Mouse (Mus musculus): ENCODE data around the gene Olfr49.

Olfr49 gene

DNA sequence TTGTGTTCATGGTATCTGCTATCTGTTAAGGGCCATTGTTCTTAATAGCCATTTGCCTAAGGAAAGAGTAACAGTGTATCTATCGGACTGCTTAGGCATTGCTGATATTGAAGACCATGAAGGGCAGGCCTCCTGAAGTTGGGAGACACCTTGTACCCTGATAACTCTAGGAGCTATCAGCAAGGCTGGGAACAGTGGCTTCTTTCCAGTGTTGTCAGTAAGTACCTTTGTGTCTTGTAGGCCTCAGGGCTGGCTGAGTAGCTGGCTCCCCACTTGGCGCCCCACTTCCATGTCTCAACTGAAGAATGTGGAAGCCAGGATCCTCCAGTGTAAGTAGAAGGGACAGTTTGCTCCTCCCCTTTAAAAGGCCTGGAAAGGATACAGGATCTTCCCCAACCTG, 23.4 kb downstream of the Olfr49 start:
- DNase-seq (ENCODE audit: low read depth, low spot score): no peak

DNA sequence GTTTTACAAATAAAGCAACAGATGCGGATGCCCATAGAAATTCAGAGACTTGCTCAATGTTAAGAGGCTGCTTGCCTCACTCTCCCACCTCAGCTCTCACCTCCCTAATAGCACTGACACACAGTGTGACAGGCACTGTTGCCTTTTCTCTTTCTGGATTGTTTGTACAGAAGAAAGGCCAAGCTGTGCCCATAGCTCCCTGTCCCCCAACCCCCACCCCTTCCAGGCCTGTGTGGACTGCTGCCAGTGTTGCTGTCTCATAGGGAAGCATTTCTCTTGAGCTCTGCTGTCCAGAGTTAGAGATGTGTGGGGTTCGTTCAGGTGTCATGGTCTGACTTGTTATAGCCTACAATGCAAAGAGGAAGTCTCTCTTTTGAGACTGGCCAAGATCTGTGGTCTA, 24.5 kb downstream of the Olfr49 start:
- DNase-seq (ENCODE audit: low read depth, low spot score): peak; percentile 11

DNA sequence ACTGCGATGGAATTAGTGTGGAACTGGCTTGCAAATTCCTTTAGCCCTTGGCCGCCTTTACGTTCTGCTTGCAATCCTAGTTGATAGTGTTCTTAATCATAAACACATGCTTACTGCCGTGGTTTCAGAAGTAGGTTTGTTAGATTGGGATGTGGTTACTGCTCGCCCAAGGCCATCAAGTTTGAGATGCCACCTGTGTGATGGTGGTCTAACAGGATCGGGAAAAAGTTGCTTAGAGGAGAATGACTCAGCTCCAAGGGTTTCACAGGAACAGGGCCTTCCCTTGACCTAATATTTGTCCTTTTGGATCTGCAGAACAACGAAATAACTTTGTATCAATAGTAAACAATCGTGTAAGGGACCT, 25.0 kb downstream of the Olfr49 start:
- no peak for DNase-seq (ENCODE audit: low read depth, low spot score)

DNA sequence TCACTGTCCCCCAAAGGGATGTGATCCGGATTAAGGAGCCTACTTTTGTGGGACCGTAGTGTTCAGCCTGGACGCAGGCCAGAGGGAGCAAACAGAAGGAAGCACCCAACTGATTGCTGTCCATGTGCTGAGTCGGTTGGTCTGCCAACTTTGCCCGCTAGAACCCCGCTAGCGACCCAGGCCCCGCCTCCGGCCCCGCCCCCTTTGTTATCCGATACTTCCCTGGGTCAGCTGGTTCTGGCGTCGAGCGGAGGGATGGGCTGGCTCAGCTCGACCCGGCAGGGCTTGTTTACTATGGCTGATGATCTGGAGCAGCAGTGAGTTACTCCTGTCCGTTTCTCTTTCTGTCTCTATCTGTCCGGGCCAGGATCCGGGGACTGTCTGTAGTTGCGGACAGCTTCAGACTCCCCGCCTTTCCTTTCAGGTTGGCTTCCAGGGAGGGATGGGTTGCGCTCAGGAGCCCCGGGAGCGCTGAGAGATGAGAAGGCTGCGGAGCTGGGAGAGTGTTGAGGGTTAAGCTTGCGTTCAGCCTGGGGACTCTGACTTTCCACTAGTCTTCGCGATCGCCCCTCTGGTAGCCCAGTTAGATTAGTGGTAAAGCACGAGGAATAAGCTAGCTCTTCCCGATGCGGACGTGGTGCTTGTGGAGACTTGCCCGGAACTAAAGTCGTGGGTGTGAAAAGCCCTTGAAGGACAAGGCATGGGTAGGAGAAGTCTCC, 25.6 kb downstream of the Olfr49 start:
- DNase-seq (ENCODE audit: low read depth, low spot score): peak; percentile 90

- no peak for DNase-seq (ENCODE audit: low read depth, low spot score)
These were observed 26.5 kb downstream of the Olfr49 start for GRCm38 (mm10) chr14:54258131-54258670.

- no peak for DNase-seq (ENCODE audit: low read depth, low spot score)
These were observed 30.0 kb downstream of the Olfr49 start for GRCm38 (mm10) chr14:54254670-54255202.

GRCm38 (mm10) chr14:54253741-54254291, 30.9 kb downstream of the Olfr49 start, which contains the start of the genes Dad1 and Abhd4:
Gene Dad1, minus strand, starts transcription at chr14:54254104.
Gene Abhd4, plus strand, starts transcription at chr14:54254188.
- DNase-seq (ENCODE audit: low read depth, low spot score): peak; percentile 100

DNA sequence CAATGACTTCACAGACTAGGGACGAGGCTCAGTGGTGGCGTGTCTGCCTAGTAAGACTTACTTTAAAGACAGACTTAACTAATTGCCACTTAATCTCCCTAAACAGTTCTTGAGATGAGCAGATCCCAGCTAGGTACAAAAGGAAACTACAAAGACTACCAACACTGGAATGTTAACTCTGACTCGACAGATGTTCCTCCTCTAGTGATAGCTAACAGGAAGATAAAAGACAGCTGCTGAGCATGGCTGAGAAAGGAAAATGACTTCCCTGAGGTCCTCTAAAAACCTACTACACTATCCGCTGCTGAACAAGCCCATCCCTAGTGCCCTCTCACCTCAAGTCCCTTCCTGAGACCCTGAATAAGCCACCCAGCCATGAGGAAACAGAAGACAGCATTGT, 34.6 kb downstream of the Olfr49 start:
- DNase-seq (ENCODE audit: low read depth, low spot score): no peak

DNA sequence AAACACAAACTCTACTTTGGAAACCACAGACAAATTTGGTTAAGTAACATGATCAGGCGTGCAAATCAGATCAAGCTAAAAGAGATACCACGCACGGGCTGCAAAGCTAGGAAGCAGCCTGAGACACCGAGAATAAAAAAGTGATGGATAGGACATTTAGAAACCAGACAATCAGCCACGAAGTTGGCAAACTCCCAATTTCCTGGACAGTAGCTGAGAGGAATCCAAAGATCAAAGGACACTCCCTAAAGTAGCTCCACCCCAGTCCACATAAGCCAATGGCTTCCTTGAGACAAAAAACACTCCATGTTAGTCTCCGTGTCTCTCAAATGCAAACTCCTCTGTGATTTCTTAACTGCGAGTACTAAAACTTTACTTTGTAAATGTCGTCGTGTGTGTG, 35.4 kb downstream of the Olfr49 start:
- no peak for DNase-seq (ENCODE audit: low read depth, low spot score)

GRCm38 (mm10) chr14:54246232-54246631, 38.5 kb downstream of the Olfr49 start:
- no peak for DNase-seq (ENCODE audit: low read depth, low spot score)

DNA sequence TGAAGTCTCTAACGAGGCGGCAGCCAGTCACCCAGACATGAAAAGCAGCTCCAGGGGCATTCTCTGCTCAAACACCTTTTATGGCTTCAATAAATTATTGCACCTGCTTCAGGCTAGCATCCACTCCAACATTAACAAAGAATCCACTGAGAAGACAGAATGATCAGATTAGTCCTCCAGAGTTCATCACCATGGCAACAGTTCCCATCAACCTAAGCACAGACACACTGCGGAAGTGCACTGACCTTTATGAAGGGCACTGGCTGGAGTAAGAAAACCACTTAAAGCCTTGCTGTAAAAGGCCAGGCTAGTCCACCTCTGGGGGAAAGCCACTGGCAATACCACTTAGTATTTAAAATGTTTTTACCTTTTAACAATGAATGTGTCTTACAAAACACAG, 40.6 kb downstream of the Olfr49 start:
- DNase-seq (ENCODE audit: low read depth, low spot score): peak; percentile 39

GRCm38 (mm10) chr14:54240542-54240941, 44.2 kb downstream of the Olfr49 start:
- DNase-seq (ENCODE audit: low read depth, low spot score): no peak

GRCm38 (mm10) chr14:54239002-54239736, 45.6 kb downstream of the Olfr49 start:
- peak; percentile 88 for DNase-seq (ENCODE audit: low read depth, low spot score)

GRCm38 (mm10) chr14:54236881-54237280, 47.9 kb downstream of the Olfr49 start:
- no peak for DNase-seq (ENCODE audit: low read depth, low spot score)

DNA sequence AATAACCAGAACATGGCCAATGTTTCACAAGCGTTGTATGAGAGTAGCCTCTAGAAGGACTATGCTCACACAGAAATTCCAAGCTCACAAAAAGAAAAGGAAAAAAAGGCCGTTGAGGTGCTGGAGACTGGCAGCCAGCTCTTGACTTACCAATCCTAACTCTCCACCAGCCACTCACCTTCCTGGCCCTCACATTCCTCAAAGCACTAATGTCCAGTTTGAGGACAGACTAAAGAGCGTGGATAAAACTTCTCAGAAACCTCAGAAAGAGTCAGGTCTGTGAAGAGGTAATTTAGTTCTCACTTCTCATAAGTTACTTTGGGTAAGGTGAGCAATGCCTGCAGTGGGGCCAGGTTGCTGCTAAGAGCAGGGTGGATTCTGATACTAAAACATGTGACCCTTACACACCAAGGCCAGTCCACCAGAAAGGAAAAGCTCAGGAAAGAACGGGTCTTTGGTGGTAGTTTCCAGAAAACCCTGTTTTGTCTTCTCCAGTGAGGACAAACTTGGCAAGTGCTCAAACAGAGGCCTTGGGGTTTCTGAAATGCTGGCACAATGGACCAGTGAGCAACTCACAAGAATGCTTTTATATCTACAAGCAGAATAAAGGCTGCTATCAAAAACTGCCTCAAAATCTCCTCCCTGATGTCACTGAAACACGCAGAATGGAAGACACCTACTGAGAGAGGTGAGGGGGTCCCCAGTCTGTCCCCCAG, 48.8 kb downstream of the Olfr49 start:
- no peak for DNase-seq (ENCODE audit: low read depth, low spot score)

- DNase-seq (ENCODE audit: low read depth, low spot score): no peak
These were observed 50.3 kb downstream of the Olfr49 start for GRCm38 (mm10) chr14:54234231-54235040.

DNA sequence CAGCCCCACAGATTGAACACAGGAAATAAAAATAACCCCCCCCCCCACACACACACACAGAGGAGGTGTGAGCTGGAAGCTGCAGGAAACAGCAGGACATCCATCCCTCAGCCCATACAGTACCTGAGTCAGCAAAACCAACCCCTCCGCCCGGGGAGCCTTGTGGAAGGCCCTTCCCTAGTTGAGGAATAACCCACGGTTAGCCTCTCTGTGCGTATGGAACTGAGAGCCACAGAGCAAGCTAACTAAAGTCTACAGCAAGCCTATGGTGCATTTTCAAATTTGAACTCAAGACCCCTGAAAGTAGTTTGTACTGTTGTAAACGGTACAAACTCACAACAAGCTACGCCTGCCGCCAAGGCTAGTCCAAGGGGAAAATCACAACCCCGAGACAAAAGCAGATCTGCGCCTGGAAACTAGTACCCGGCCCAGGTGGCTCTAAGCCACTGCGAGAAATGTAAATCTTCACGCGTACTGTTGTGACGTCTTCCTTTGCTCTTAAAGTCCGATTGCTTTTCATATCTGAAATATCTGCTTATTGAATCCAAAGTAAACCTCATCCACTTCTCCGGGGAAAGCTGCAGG, 51.1 kb downstream of the Olfr49 start:
- DNase-seq (ENCODE audit: low read depth, low spot score): no peak

- DNase-seq (ENCODE audit: low read depth, low spot score): peak; percentile 59
These were observed 51.8 kb downstream of the Olfr49 start for GRCm38 (mm10) chr14:54232811-54233558.

- no peak for DNase-seq (ENCODE audit: low read depth, low spot score)
These were observed 52.6 kb downstream of the Olfr49 start for GRCm38 (mm10) chr14:54232143-54232542.

All from brain, adult 2 months (tissue).